Mouse (Mus musculus): ENCODE data around the gene Fgf6.

Fgf6 gene

GRCm38 (mm10) chr6:127014906-127015770 is at the start of gene Fgf6:
Gene Fgf6 (plus strand): TSS chr6:127015586.
- no peak for DNase-seq (ENCODE audit: low spot score)

DNA sequence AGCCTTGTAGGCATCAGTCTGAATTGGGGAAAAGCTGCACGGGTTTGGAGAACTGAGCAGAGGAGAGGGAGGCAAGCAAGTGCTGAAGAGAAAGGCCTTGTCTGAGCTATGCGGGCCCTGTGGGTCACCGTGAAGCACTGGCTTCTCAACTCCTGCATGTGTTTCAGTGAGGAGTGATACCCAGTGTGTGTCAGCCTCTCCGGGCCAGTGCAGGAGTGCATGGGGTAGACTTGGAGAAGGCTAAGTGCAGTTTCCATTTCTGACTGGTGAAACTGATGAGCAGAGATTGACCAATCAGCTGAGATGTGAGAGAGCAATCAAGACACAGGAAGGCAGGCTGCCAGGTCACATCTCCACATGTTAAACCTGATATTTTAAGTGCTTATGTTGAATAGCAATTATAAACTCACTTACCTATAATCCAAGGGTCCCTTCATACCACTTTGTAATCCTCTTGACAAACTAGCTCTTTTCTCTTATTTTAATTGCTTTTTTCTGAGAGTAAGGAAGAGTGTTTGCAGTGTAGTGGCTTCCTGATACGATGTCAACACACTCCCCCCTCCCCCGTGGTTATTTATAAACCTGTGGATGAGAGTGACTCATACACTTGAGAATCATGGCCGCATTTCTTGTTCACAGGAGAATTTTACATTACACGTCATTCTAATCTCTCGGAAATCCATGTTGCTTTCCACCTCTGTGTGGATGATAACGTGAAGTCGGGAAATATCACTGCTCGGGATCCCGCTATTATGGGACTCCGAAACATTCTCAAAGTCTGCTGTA is 49.0 kb upstream of the Fgf6 start:
- no peak for DNase-seq (ENCODE audit: low spot score)

GRCm38 (mm10) chr6:126981539-126982234 is 33.7 kb upstream of the Fgf6 start:
- DNase-seq (ENCODE audit: low spot score), result no peak

DNA sequence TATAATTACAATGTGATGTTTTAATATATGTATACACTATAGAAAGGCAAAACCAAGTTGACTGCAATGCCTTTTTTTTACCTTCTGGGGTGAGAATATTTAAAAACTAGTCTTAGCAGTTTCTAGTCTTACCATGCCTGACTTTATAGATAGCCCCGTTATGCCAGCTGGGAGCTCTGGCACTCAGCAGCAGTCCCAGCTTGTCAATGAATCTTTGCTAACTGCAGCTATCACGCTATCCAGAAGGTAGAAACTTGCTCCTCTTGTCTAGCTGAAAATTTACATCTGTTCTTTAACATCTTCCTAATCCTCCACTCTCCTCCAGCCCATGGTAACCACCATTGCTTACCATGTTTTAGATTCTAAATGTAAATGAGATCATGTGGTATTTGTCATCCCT is 21.7 kb upstream of the Fgf6 start:
- no peak for DNase-seq (ENCODE audit: low spot score)

GRCm38 (mm10) chr6:126995494-126995893 is 19.9 kb upstream of the Fgf6 start:
- no peak for DNase-seq (ENCODE audit: low spot score)

DNA sequence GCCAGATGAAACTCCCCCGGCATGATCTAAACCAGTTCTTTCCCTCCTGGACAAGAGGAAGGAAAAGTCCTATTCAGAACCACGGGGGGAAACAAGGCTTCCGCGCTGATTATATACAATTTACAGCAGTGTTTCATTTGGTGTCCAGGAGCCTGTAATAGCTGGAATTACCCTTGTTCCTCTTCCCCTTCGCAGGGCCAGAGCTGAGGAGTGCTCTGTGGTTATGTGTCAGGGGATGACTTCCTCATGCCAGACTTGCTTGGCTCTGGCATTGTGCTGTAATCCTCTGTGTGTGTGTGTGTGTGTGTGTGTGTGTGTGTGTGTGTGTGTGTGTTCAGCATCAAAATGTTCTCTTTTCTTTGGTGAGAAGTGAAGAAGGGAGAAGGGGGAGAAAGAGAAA is 19.0 kb upstream of the Fgf6 start:
- no peak for DNase-seq (ENCODE audit: low spot score)

- DNase-seq (ENCODE audit: low spot score), result no peak
Measured at GRCm38 (mm10) chr6:127005646-127006045, 9.7 kb upstream of the Fgf6 start.

DNA sequence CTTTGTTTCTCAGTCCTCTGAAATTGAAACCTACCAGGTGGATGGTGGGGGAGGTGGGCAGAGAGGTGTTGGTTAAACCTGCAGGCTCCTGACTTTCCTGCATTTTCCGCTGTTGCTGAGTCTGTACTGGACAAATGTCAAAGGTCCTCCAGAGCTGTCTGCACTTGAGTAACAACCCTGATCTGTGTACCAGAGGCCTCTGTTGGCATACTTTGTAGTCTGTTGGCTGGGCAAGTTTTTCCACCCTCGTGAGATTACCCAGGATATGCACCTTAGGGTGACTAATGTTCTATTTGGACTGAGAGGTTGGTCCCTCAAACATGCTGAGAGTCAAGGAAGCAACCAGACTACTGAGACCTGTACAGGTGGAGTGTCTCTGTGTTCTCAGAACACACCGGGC is 8.8 kb upstream of the Fgf6 start:
- no peak for DNase-seq (ENCODE audit: low spot score)

GRCm38 (mm10) chr6:127010021-127010420 is 5.4 kb upstream of the Fgf6 start:
- DNase-seq (ENCODE audit: low spot score), result no peak

DNA sequence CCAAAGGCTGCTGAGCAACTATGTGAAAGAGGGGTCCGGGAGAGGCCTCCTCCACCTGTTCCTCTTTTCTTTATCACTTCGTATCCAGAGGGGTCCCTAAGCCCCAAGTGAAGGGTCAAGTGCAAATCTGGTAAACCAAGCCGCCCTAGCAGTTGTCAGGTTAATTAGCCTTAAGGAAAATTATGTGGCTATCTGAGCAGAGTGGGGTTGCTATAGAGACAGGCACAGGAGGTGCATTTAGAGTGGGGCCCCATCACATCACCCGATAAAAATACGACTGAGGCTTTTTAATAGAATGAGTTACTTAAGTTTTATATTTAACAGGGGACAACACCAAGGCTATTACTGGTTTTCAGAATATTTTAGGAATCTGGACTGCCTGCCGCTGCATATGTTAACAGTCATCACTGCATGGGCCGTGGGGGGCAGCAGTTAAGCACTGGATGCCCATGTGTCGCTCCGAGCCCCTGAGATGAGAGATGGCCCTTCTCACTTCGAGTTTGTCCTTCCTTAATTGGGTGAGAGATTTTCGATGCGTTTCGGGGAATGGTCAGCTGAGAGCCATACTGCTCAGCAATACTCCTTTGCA is 3.3 kb upstream of the Fgf6 start:
- no peak for DNase-seq (ENCODE audit: low spot score)

DNA sequence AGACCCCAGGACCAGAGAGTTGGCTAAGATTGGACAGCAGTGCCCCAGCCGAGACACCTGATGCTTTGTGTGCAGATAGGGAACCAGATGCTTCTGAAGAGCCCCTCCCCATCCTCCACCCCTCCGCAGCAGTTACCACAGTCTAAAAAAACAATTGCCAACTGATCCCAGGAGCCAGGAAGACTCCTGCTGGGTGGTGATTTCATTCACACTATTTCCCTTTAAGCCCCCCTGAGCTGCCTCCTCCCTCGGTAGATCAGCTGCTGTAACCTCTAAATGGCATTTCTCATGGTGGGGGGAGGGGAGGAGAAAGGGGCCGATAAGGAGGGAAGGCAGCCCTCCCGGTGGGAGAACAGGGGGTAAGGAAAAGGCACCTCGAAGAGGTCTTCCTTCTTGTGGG is 3.9 kb downstream of the Fgf6 start:
- no peak for DNase-seq (ENCODE audit: low spot score)

GRCm38 (mm10) chr6:127020431-127020830 is 5.0 kb downstream of the Fgf6 start:
- no peak for DNase-seq (ENCODE audit: low spot score)

GRCm38 (mm10) chr6:127024836-127025235 is 9.4 kb downstream of the Fgf6 start:
- no peak for DNase-seq (ENCODE audit: low spot score)

DNA sequence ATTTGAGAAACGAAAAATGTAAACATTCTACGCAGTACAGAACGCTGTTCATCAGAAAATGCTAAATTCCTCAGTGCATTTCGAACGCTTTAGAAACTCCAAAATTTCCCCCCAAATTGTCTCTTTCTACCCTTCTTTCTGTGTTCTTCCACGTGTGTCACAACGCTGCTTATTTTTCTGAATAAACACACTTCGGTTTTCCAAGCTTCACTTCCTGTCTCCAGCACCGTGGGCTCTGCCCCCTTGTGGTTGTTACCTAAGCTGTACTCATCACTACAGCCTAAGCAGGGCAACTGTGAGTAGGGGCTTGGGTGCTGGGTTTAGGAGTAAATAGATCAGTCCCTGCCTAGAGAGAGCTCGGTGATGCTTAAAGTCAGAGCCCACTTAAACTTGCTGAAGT is 19.4 kb downstream of the Fgf6 start:
- DNase-seq (ENCODE audit: low spot score), result no peak

- DNase-seq (ENCODE audit: low spot score), result no peak
Measured at GRCm38 (mm10) chr6:127044909-127045308, 29.5 kb downstream of the Fgf6 start.

GRCm38 (mm10) chr6:127050847-127051246 is 35.5 kb downstream of the Fgf6 start:
- no peak for DNase-seq (ENCODE audit: low spot score)

DNA sequence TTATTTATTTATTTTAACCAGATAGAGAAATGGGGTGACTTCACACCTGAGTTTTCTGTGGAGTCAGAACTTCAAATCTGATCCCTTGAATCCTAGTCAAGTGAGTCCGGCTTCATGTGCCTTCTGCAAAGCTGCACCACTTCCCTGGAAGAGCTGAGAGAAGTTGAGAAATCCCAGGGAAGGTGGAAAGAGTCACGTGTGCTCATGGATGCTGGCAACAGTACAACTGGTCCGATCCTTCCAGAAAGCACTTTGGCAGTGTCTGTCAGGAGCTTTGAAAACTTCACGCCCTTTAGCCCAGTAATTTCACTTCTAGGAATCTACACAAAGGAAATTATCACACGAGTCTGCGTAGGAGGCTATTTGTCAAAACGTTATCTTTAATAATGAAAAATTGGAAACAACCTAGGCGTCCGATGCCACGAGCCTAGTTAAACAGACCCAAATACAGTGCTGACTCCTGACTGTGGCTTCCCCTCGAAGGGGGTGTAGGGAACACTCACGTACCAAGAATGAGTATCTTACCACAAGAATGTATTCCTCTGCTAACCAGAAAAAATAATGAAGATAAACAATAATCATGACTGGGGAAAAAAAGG is 41.7 kb downstream of the Fgf6 start:
- peak; percentile 20 for DNase-seq (ENCODE audit: low spot score)

- DNase-seq (ENCODE audit: low spot score), result no peak
Measured at GRCm38 (mm10) chr6:127059975-127060374, 44.6 kb downstream of the Fgf6 start.

DNA sequence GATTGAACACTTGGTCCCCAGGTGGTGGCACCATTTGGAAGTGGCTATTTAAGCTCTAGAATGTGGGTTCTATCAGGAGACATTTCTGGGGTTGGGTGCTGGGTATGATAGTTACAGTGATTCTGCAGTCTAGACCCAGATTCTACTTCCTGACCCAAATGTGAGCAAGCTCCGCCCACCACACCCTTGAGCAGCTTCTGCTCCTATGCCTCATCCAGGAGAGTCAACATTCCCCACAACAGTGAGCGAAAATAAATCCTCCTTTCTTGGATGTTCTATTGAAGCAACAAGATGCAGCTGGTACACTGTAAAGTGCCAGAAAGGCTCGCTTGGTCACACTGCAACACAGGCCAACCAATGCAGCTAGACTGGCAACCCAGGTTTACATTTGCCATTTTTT is 48.5 kb downstream of the Fgf6 start:
- DNase-seq (ENCODE audit: low spot score), result no peak

GRCm38 (mm10) chr6:127064815-127065214 is 49.4 kb downstream of the Fgf6 start:
- DNase-seq (ENCODE audit: low spot score), result no peak

GRCm38 (mm10) chr6:127072817-127073216 is 57.4 kb downstream of the Fgf6 start, which contains the start of gene Fgf23:
Gene Fgf23 (plus strand): TSS chr6:127072902.
- DNase-seq (ENCODE audit: low spot score), result no peak

Data from ovary, adult 18-20 months (tissue).